Mouse (Mus musculus): Measurements from ENCODE around the gene Bub1b. TPM values are rescaled to one million over a fixed set of nuclear protein-coding genes. Genes with fewer than 3 reads are reported as not detected.

The Bub1b gene
- 18.6 and 29.3 TPM in 2 replicates for polyA plus RNA-seq (2012; ENCODE audit: low replicate concordance)

DNA sequence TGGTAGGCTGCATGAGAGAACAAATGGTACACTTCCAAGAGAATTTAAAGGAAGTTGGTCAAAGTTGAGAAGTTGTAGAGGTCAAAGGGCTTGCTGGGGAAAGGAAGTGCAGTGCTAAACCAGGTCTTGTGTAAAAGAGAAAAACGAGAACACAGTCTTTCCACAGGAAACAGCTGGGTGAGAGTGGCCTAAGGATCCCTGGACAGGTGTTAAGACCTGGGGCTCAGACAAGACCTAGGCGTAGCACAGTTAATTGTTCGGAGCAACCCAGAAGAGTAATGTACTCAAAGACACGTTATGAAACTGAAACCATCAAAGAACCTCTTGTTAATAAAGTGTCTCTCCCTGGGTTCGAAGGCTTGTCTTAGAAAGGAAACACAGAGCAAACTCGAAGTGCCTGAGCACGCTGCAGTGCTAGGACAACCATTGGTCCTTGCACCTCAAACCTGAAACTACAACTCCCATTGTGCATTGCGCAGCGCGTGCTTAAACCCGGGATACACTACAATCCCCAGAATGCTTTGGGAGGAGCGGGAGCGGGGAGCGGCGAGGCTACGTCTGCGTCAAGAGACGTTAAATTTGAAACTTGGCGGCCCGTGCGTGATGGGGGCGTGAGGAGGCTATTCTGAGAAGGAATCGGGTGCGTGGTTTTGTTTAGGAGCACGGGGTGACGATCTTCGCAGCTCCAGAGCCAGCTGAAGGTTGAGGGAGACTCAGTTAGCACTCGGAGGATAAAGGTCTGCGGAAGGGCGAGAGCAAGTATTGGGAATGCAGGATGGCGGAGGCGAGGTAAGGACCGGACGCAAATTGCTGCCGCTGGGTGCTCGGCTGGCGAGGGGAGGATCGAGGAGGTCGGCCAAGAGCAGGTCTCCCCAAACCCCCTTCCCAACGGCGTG lies at the start of gene Bub1b:
Gene Bub1b (plus strand): TSS at position 539 of the 896 bp plus-strand sequence.

GRCm38 (mm10) chr2:118549507-118550473 lies 48.2 kb upstream of the Bub1b start, which contains the start of gene Bmf:
Bmf (minus strand) TSS chr2:118549687.

DNA sequence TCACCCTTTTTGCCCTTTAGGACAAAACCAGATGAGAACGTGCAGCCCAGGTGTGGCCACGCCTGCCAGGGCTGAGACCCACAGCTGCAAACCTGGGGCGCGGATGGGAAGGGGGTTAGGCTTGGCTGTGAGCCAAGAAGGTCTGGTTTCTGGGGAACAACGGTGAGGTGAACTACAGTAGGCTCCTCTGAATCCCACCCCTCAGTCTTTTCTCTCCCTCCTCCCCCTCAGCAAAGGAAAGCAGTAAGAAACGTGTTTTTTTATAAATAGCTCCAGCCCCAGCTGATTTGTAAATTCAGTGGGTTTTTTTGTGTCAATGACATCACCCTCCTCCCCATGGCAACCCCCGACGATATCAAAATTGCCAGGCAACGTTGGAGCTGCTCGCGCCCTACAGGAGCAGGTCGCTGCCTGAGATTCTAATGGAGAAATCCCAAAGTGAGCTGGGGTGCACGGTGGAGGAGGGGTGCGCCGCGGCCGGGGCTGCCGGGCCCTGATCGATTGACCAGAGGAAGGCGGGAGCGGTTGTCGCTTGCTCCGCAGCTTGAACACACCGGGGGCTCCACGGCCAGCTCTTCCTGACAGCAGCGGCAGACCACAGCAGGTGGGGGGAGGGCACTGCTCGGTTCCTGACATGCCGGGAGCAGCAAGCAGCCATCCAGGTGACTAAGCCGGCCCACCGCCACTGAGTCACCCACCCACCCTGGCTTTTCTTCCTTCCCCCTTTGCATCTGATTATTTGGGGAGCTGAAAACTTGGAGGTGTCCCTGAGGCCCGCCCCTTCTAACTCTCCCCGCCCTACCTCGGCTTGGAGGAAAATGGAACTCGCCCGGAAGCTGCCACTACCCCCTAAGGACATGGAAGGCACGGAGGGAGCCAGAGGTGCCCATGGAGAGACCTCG lies 65.1 kb downstream of the Bub1b start, which contains the start of gene Pak6:
Gene Pak6 (plus strand): TSS at position 402 of the 902 bp plus-strand sequence.

Other genes with a start within 250 kb of the Bub1b start
- gene Gpr176, start 224.8 kb upstream of the Bub1b start, polyA plus RNA-seq (2012; ENCODE audit: low replicate concordance): not detected in 2 replicates
- gene Eif2ak4, start 209.6 kb upstream of the Bub1b start, polyA plus RNA-seq (2012; ENCODE audit: low replicate concordance): 4.8 and 5.3 TPM in 2 replicates
- gene Srp14, start 118.5 kb upstream of the Bub1b start, polyA plus RNA-seq (2012; ENCODE audit: low replicate concordance): 3.5 and 65.2 TPM in 2 replicates
- gene Bmf, start 48.5 kb upstream of the Bub1b start, polyA plus RNA-seq (2012; ENCODE audit: low replicate concordance): 15.2 and 22.8 TPM in 2 replicates
- 27.6 and 28.0 TPM in 2 replicates for gene Pak6, start 65.1 kb downstream of the Bub1b start, polyA plus RNA-seq (2012; ENCODE audit: low replicate concordance)
- not detected in 2 replicates for gene Ankrd63, start 105.8 kb downstream of the Bub1b start, polyA plus RNA-seq (2012; ENCODE audit: low replicate concordance)
- 6.0 and 13.8 TPM in 2 replicates for gene Plcb2, start 130.2 kb downstream of the Bub1b start, polyA plus RNA-seq (2012; ENCODE audit: low replicate concordance)
- gene Inafm2, start 147.5 kb downstream of the Bub1b start, polyA plus RNA-seq (2012; ENCODE audit: low replicate concordance): 81.1 and 94.4 TPM in 2 replicates
- gene Ccdc9b, start 164.4 kb downstream of the Bub1b start, polyA plus RNA-seq (2012; ENCODE audit: low replicate concordance): 4.1 and 5.4 TPM in 2 replicates
- not detected in 2 replicates for gene Phgr1, start 174.6 kb downstream of the Bub1b start, polyA plus RNA-seq (2012; ENCODE audit: low replicate concordance)
- 1.0 and 2.0 TPM in 2 replicates for gene Disp2, start 181.5 kb downstream of the Bub1b start, polyA plus RNA-seq (2012; ENCODE audit: low replicate concordance)
- gene Knstrn, start 215.8 kb downstream of the Bub1b start, polyA plus RNA-seq (2012; ENCODE audit: low replicate concordance): 133 and 304 TPM in 2 replicates

Measured in leukemia stem cell, adult 10-12 weeks (primary cell).